Mouse (Mus musculus): ENCODE measurements around the gene Strn.

The Strn gene

GRCm38 (mm10) chr17:78619981-78620380 lies 117.0 kb downstream of the Strn start:
- in situ Hi-C loops (cut with MboI, MseI), result loop anchor here (5.0 kb wide), 1 partner anchor 67 kb away; no protein-coding TSS in a partner anchor

GRCm38 (mm10) chr17:78618164-78618693 lies 118.8 kb downstream of the Strn start:
- in situ Hi-C loops (cut with MboI, MseI), result loop anchor here (5.0 kb wide), 1 partner anchor 69 kb away; no protein-coding TSS in a partner anchor

GRCm38 (mm10) chr17:78615096-78615495 lies 121.9 kb downstream of the Strn start:
- in situ Hi-C loops (cut with MboI, MseI), result loop anchor here (5.0 kb wide), 1 partner anchor 72 kb away; no protein-coding TSS in a partner anchor

DNA sequence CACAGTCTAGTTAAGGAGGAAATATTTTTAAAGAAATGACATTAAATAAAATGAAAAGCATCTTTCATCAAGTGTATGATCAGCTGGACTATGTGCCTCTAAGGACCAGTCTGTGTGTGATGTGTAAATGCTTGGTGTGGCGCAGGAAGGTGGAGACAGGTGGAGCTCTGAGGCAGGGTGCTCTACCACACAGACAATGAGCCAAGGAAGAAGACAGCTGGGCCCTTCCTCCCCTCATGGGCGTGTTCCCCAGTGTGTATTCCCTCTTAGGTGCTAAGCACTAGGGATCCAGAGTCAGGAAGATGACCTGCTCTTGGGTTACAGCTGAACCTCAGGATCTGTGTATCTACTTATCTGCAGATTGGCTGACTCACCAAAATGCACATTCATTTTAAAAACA lies 122.5 kb downstream of the Strn start:
- in situ Hi-C loops (cut with MboI, MseI), result no loop called here

DNA sequence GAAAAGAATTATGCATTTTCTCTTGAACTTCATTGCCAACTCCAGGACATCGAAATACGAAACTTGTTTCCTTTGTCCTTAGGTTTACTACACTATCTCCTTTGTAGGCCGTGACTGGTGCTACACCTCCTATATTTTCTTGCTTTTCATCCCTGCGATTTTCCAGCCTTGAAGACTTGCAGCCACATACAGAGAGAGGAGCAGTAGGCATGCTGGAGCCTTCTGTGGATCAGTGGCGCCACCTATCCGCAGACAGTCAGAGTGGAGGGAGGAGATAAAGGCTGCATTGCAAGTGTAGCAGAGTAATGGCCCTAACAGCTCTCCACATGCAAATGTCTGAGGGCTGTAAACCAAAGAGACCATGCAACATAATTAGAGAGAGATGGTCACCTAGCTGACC lies 125.9 kb downstream of the Strn start:
- in situ Hi-C loops (cut with MboI, MseI), result no loop called here

DNA sequence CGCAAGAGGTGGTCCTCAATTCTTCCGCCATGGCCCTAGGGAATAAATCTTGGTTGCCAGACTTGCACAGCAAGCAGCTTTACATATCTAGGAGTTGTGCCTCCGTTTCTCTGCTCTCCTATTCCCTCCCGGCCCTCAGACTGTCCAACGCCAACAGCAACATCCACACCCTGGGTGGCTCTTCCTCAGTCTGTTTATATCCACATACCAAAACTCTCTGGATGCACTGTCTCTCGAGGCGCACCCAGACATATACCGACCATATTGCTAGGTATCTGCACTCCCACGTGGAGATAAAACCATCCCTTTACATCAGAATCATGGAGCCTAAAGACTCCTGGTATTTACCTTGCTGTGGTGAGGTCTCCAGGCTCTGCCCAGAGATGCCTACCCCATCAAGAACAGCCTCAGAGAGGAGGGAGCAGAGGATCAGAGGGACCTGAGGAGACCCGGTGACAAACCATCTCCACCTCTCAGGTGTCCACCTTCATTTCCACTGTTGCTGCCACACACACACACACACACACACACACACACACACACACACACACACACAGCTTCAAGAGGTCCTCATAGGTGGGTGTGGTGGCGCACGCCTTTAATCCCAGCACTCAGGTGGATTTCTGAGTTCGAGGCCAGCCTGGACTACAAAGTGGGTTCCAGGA lies 127.7 kb downstream of the Strn start:
- in situ Hi-C loops (cut with MboI, MseI), result no loop called here

GRCm38 (mm10) chr17:78608716-78609115 lies 128.3 kb downstream of the Strn start:
- in situ Hi-C loops (cut with MboI, MseI), result no loop called here

DNA sequence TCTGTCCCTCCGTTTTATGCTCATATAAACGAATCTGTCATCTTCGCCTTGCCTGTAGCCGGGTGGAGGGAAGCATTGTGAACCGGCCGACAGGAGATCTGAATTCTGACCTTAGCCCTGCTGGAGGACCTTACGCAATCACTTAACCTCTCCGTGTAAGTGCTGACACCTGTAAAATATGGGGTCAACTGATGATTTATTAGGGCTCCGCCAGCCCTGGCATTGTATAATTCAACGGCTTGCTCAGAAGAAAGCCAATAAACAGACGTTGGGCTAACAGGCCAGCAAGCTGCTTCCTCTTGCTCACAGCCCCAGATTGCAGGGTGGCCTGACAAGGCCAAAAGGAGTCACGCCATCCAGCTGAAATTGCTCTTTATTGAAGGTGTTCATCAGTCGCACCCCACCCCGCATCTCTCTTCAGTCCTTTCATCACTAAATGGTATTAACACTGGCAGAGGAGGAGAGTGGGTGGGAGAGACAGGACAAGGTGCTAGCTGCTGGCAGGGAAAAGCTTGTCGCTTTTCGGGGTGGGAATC lies 128.8 kb downstream of the Strn start:
- in situ Hi-C loops (cut with MboI, MseI), result no loop called here

DNA sequence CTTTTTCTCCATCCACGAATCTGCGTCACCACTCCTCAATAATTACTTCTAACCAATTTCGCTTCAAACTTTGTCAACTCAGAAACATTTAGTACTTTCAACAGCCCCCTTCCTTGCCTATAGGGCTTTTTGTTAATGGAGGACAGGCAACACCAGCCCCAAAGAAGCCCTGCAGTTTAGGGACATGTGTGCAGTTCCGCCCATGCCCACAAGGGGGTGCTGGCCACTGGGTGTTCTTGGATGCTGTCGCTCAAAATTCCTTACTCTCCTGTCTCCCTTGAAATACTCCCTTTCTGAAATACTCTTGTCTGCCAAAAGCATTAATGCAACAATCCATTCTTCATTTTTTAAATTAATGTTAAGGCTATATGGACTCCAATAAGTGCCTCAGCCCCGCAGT lies 132.6 kb downstream of the Strn start:
- in situ Hi-C loops (cut with MboI, MseI), result no loop called here

DNA sequence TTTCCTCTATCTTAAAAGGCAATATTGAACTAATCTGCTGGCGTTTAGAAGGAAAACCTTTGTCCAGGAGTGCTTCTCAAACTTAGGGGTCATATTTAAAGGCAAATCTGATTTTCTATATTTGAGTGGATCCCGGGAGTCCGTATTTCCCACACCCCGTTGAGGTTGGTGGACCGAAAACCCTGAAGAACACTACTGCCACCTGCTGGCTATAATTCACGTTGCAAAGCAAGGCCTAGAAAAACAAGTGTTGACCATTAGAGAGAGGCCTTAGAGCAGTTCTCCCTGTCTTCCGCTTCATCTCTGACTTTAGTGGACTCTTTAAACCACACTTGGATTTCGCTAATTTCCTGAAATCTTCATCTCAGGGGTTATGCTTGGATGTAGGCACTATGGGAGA lies 133.1 kb downstream of the Strn start:
- in situ Hi-C loops (cut with MboI, MseI), result no loop called here

DNA sequence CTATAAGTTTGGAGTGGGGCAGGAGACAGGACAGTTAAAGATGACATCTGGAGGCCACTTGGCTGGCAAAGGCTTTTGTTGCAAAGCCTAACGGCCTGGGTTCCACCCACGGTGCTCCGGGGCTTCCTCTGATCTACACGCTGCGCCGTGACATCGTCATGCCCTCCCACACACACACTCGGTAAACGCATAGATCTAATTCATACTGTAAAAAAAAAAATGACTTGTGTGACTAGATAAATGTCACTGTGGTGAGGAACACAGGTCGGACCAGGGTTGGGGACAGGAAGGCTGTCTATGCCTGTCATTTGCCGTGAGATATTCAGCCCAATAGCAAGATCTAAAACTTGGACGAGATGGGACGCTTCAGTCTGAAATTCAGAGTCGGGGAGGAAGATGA lies 134.7 kb downstream of the Strn start:
- in situ Hi-C loops (cut with MboI, MseI), result no loop called here

- in situ Hi-C loops (cut with MboI, MseI), result no loop called here
Measured at GRCm38 (mm10) chr17:78601601-78602000, 135.4 kb downstream of the Strn start.

DNA sequence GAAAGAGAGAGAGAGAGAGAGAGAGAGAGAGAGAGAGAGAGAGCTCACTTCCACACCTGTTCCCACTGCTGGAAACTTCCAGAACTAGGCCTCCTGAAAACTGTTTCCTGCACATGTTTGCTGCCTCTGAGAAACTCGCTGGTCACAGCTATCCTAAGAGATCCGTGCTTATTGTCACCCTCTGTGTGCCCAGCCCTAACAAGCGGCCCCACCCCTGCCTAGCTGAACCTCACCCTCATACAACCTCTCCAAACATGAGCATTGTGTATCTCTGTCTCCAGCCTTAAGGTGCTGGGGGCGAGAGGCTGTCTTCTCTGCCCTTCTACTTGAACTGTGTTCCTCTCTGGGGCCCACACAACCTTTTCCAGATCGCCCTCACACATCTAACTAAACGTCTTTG lies 136.0 kb downstream of the Strn start:
- in situ Hi-C loops (cut with MboI, MseI), result no loop called here

All from T-helper 2 cell (primary cell).